Mouse (Mus musculus): ENCODE data around the gene Nceh1.

The Nceh1 gene

GRCm38 (mm10) chr3:27190865-27191264 lies 8.1 kb downstream of the Nceh1 start:
- DNase-seq (ENCODE audit: low read depth, low spot score), result no peak

DNA sequence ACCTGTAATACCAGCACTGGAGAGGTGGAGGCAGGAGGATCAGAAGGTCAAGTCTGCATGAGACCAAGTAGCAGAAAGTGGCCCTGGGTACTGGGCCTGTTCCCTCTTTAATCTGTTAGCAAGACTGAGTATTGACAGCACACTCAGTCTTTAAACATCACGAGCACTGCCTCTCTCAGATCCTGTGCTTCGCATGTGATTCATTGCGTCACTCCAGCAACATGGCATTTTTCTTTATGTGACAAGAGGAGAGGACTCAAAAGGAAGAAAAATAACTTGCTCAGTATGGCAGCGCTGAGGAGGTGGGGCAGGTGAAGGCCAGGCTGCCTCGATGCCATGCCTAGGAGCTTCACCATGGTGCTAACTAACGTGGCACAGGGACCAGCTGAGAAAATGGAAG lies 9.1 kb downstream of the Nceh1 start:
- DNase-seq (ENCODE audit: low read depth, low spot score), result no peak

DNA sequence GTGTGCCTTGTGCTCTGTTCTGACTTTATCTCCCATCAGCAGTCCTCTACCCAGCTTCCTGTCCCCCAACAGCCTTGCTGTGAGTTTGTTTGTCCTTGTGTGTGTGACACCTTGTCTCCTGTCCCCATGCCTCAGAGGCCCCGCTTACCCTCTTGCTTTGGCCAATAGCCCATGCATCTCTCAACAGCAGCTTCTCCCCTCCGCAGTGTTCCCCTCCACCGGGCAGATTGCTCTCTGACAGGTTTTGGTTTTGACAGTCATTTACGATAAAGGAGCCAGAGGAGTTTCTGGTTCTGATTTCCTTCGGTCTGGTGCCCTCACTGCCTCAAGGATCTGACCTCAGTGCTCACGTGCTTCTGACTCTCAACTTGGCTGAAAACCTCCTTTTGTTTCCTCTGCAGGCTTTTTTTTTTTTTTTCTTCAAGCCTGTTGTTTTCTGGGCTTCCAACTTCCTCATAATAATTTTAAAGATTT lies 11.1 kb downstream of the Nceh1 start:
- DNase-seq (ENCODE audit: low read depth, low spot score), result no peak

DNA sequence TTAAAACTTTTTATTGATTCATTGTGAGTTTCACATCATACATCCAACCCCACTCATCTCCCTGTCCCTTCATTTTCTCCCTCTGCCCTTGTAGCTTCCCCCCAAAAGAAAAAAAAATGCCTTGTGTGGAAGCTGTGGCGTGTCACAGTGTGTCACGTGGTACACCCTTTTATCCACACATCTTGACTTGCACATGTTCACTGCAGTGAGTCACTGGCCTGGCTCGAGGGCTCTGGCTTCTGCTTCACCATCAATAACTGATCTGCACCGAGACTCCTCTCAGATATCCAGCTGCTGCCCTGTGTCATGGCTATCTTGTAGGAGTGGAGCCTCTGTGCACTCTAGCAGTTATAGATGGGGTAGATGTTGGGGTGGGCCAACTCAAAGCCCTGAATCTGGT lies 12.4 kb downstream of the Nceh1 start:
- no peak for DNase-seq (ENCODE audit: low read depth, low spot score)

- no peak for DNase-seq (ENCODE audit: low read depth, low spot score)
Measured at GRCm38 (mm10) chr3:27195573-27196227, 12.9 kb downstream of the Nceh1 start.

DNA sequence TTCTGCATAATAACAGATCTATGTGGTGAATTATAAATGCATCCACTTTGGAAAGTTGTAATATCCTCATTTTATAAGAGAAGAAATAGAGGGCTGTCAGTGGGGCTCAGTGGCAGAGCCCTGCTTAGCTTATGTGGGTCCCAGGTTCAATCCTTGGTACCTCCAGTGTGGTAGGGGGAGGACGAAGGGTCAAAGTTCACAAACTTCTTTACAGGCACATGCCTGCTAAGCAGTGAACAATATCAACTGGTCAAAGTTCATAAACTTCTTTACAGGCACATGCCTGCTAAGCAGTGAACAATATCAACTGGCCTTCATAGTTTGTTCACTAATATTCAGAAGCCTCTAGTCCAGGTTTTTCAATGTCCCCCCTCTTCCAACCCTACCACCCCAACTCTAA lies 13.8 kb downstream of the Nceh1 start:
- DNase-seq (ENCODE audit: low read depth, low spot score), result no peak

GRCm38 (mm10) chr3:27197816-27198215 lies 15.1 kb downstream of the Nceh1 start:
- no peak for DNase-seq (ENCODE audit: low read depth, low spot score)

GRCm38 (mm10) chr3:27199120-27199519 lies 16.4 kb downstream of the Nceh1 start:
- DNase-seq (ENCODE audit: low read depth, low spot score), result no peak

GRCm38 (mm10) chr3:27201728-27202411 lies 19.1 kb downstream of the Nceh1 start:
- no peak for DNase-seq (ENCODE audit: low read depth, low spot score)

GRCm38 (mm10) chr3:27205068-27205467 lies 22.3 kb downstream of the Nceh1 start:
- no peak for DNase-seq (ENCODE audit: low read depth, low spot score)

- DNase-seq (ENCODE audit: low read depth, low spot score), result no peak
Measured at GRCm38 (mm10) chr3:27205514-27206220, 22.9 kb downstream of the Nceh1 start.

GRCm38 (mm10) chr3:27206221-27206560 lies 23.4 kb downstream of the Nceh1 start:
- DNase-seq (ENCODE audit: low read depth, low spot score), result no peak

- no peak for DNase-seq (ENCODE audit: low read depth, low spot score)
Measured at GRCm38 (mm10) chr3:27206577-27206976, 23.8 kb downstream of the Nceh1 start.

DNA sequence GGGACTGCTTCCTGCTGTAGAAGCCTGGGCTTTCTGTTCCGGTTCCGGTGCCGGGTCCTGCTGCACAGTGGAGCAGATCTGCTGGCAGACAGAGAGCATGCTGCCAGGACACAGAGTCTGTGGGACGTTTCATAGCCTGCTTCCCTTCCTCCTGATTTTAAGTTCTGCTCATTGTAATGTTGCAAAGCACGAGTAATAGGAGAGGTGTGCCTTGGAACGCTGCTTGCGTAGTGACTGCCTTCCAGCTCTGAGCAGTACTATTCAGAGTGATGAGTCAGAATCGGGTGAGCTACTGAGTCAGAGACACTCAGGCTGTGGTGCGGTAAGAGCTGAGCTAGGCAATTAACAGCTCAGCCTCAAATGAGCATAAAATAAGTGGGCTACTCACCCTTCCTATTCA lies 26.9 kb downstream of the Nceh1 start:
- DNase-seq (ENCODE audit: low read depth, low spot score), result no peak

GRCm38 (mm10) chr3:27210271-27210670 lies 27.5 kb downstream of the Nceh1 start:
- no peak for DNase-seq (ENCODE audit: low read depth, low spot score)

GRCm38 (mm10) chr3:27214016-27214816 lies 31.5 kb downstream of the Nceh1 start:
- no peak for DNase-seq (ENCODE audit: low read depth, low spot score)

- DNase-seq (ENCODE audit: low read depth, low spot score), result no peak
Measured at GRCm38 (mm10) chr3:27217331-27217730, 34.6 kb downstream of the Nceh1 start.

- no peak for DNase-seq (ENCODE audit: low read depth, low spot score)
Measured at GRCm38 (mm10) chr3:27218604-27219003, 35.8 kb downstream of the Nceh1 start.

- no peak for DNase-seq (ENCODE audit: low read depth, low spot score)
Measured at GRCm38 (mm10) chr3:27222052-27222451, 39.3 kb downstream of the Nceh1 start.

DNA sequence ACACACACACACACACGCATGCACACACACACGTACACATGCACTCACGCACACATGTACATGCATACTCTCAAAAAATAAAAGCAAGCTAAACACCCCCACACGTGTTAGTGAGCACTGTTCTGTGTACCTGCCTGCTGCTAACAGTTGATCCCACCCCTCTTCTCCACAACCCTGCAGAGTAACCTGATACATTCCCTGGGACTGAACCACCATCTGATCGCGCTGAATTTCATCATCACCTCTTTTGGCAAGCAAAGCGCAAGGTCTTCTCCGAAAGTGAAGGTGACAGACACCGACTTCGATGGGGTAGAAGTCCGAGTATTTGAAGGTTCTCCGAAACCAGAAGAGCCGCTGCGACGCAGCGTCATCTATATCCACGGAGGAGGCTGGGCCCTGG lies 39.7 kb downstream of the Nceh1 start:
- no peak for DNase-seq (ENCODE audit: low read depth, low spot score)

GRCm38 (mm10) chr3:27227629-27228453 lies 45.1 kb downstream of the Nceh1 start:
- no peak for DNase-seq (ENCODE audit: low read depth, low spot score)

Measured in retina, adult 2 months (tissue).